Mouse (Mus musculus) cerebellum, adult 2 months (tissue): ENCODE measurements around the gene Etfb. TPM values are rescaled to one million over a fixed set of nuclear protein-coding genes. Genes with fewer than 3 reads are reported as not detected.

Experiments
- DNase-seq, 2 experiments: peaks; one replicate each; pipeline ENCODE4 v3.0.0; 2021
- H3K27ac ChIP-seq: fragments of 200-500 bp; 2 replicates; pipeline ENCODE4 v1.5.1; 2012; ENCODE audit warnings: low read length, control low read depth, inconsistent platforms; ENCODE audit not compliant: insufficient read depth
- H3K27me3 ChIP-seq: fragments of 200-500 bp; 2 replicates; pipeline ENCODE4 v1.6.1; 2012; ENCODE audit warnings: inconsistent platforms, mild to moderate bottlenecking, low read length, moderate library complexity; ENCODE audit not compliant: control insufficient read depth, insufficient read depth
- H3K4me1 ChIP-seq: fragments of 200-500 bp; 2 replicates; pipeline ENCODE4 v1.6.1; 2011; ENCODE audit warnings: low read length; ENCODE audit not compliant: control insufficient read depth, insufficient read depth
- H3K4me3 ChIP-seq: fragments of 200-500 bp; replicated peaks from 2 replicates; pipeline ENCODE3; 2011; ENCODE audit warnings: mild to moderate bottlenecking, low read depth, low read length, control low read depth; ENCODE audit not compliant: insufficient read depth
- CTCF ChIP-seq: fragments of 200-500 bp; IDR thresholded peaks from 2 replicates; pipeline ENCODE4 v1.5.1; 2011; ENCODE audit warnings: low read depth, mild to moderate bottlenecking, control low read depth, low read length, moderate library complexity, borderline replicate concordance; ENCODE audit not compliant: insufficient read depth
- POLR2A ChIP-seq: fragments of 200-500 bp; IDR thresholded peaks from 2 replicates; pipeline ENCODE4 v1.6.1; 2011; ENCODE audit warnings: low read length, control low read depth, borderline replicate concordance; ENCODE audit not compliant: insufficient read depth
- WGBS: fragments of 180-500 bp; shearing (Covaris S2); methylation state at CpG from one replicate; pipeline ENCODE4 v1.1.7; 2018; 5-methylcytosine and 5-hydroxymethylcytosine counted together
- polyA plus RNA-seq: library from polyadenylated mRNA; depleted of rRNA; stranded (reverse); fragments of >200 nt; gene quantifications from 2 replicates; pipeline ENCODE4 v1.2.3, GENCODE M21; 2012

The Etfb gene
- polyA plus RNA-seq, 1 experiment: 102 TPM

GRCm38 (mm10) chr7:43438611-43439010 lies 5.3 kb upstream of the Etfb start:
- 83% methylated on average over 4 of the region's 4 CpGs for WGBS
- H3K4me1 ChIP-seq: no peaks in the 10 kb centered on the region

DNA sequence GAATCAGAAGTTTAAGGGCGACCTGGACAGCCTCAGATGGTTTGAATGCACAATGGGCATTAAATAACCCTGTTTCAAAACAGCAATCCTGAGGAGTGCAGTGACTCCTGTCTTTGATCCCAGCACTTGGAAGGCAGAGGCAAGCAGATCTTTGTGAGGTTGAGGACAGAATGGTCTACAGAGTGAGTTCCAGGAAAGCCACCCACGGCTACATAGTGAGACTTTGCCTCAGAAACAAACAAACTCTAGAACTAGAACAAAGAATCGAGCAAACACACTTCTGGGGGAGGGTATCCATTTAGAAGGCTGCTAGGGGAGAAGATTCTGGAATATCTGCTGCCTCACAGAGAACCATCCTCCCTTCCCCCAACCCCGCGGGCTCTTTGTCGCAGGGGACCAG lies 3.4 kb upstream of the Etfb start, which contains the start of gene Cldnd2:
Cldnd2 (plus strand) TSS at position 301 of the 400 bp plus-strand sequence.
- H3K27me3 ChIP-seq: no peaks in the 10 kb centered on the region
- TF ChIP-seq POLR2A: no peak
- no peak for TF ChIP-seq CTCF
- H3K27ac ChIP-seq: no peak within 1 kb of the TSS
- DNase-seq: no peak
- H3K4me1 ChIP-seq: no peaks in the 10 kb centered on the region
- H3K4me3 ChIP-seq: no peak within 1 kb of the TSS
- 81% methylated on average over 6 of the region's 6 CpGs for WGBS

More at GRCm38 (mm10) chr7:43438611-43439010, 5.3 kb upstream of the Etfb start:
- TF ChIP-seq POLR2A (no peak), CTCF (no peak)
- no peaks in the 10 kb centered on the region for H3K27me3 ChIP-seq
- no peak overlapping the region for H3K4me3 ChIP-seq
- DNase-seq: no peak
- H3K27ac ChIP-seq: no peak overlapping the region

DNA sequence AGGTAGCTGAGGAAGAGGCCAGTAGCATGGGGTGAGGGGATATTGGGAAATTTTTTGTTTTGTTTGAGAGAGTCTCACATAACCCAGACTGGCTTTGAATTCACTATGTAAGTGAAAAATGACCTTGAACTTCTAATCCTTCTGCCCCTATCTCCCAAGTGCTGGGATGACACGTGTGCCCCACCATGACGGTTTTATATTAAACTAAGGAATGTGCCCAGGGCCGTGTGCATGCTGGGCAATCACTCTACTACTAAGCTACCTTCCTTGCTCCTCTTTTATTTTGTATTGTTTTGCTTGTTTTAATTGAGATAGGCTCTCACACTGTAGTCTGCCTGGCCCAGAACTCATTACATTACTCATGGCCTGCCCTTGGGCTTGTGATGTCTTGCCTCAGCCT lies 2.8 kb upstream of the Etfb start:
- Histone ChIP-seq H3K4me3 (no peak overlapping the region), H3K27me3 (no peaks in the 10 kb centered on the region), H3K27ac (no peak overlapping the region), H3K4me1 (no peaks in the 10 kb centered on the region)
- 86% methylated on average over 3 of the region's 3 CpGs for WGBS
- no peak for TF ChIP-seq POLR2A
- TF ChIP-seq CTCF: no peak
- DNase-seq: no peak

- DNase-seq: no peak
- Histone ChIP-seq H3K4me3 (peak overlapping the region; percentile 84), H3K4me1 (no peaks in the 10 kb centered on the region), H3K27me3 (no peaks in the 10 kb centered on the region), H3K27ac (no peak overlapping the region)
- WGBS: 18% methylated on average over 9 of the region's 9 CpGs
- TF ChIP-seq POLR2A: no peak
Observed at GRCm38 (mm10) chr7:43442684-43443083, 1.2 kb upstream of the Etfb start.

- under 1% methylated on average over 36 of the region's 36 CpGs for WGBS
Observed at GRCm38 (mm10) chr7:43443126-43443916, 562 bp upstream of the Etfb start.

DNA sequence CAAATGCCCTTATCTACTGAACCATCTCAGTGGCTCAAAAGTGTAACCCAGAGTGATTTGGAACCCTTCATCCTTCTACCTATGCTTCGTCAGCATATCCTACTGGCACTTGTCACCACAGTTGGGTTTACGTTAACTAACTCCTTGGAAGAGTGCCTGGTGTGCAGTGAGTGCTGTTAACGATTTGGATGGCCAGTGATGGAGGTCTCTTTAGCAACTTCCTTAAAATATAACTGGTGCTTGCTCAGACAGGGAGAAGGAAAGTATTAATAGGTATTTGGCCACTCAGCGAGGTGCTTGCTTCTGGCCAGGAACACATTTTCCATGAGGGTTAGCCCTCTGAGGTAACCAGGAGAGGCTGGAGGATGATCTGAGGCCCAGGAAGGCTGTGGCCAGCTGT lies 3.9 kb downstream of the Etfb start:
- H3K4me1 ChIP-seq: no peaks in the 10 kb centered on the region
- no peak for DNase-seq
- 66% methylated on average over 4 of the region's 4 CpGs for WGBS
- no peak overlapping the region for H3K4me3 ChIP-seq
- no peak overlapping the region for H3K27ac ChIP-seq
- no peaks in the 10 kb centered on the region for H3K27me3 ChIP-seq
- TF ChIP-seq CTCF (no peak), POLR2A (no peak)

More at GRCm38 (mm10) chr7:43443126-43443916, 562 bp upstream of the Etfb start:
- Histone ChIP-seq H3K4me1 (no peaks in the 10 kb centered on the region), H3K27ac (peak overlapping the region; percentile 72), H3K4me3 (peak overlapping the region; percentile 84), H3K27me3 (no peaks in the 10 kb centered on the region)
- TF ChIP-seq CTCF: no peak
- no peak for TF ChIP-seq POLR2A
- peak; percentile 65 to 66 for DNase-seq

GRCm38 (mm10) chr7:43448246-43448645 lies 4.4 kb downstream of the Etfb start:
- Histone ChIP-seq H3K27ac (no peak overlapping the region), H3K4me1 (no peaks in the 10 kb centered on the region), H3K4me3 (no peak overlapping the region), H3K27me3 (no peaks in the 10 kb centered on the region)
- DNase-seq: no peak
- WGBS: 92% methylated on average over 3 of the region's 3 CpGs
- TF ChIP-seq CTCF (no peak), POLR2A (no peak)

- no peak overlapping the region for H3K27ac ChIP-seq
- H3K27me3 ChIP-seq: no peaks in the 10 kb centered on the region
- H3K4me3 ChIP-seq: no peak overlapping the region
- TF ChIP-seq CTCF: no peak
- no peak for TF ChIP-seq POLR2A
- DNase-seq: no peak
- H3K4me1 ChIP-seq: no peaks in the 10 kb centered on the region
- WGBS: 98% methylated on average over 2 of the region's 2 CpGs
Observed at GRCm38 (mm10) chr7:43449811-43450210, 5.9 kb downstream of the Etfb start.
